36 mouse cellular contexts compared by ENCODE assay signal in genomic region chr3:15528589-15528988, GRCm38 (mm10). TPM values are rescaled to one million over a fixed set of nuclear protein-coding genes. Genes with fewer than 3 reads are reported as not detected.
"Had no signal": no experiment of that assay in that cellular context is flagged by ENCODE, and none has a peak within 500 bp of the region (broad histone marks: within the 10 kb centered on the region; RNA-seq: fewer than 3 reads in every experiment).

No protein-coding gene starts in this region.

- H3K27ac ChIP-seq: heart, embryonic 13.5 days; heart, embryonic 15.5 days; hindbrain, embryonic 13.5 days; hindbrain, embryonic 15.5 days; hindbrain, postnatal 0 days; kidney, embryonic 15.5 days; kidney, postnatal 0 days; limb, embryonic 13.5 days; limb, embryonic 15.5 days; liver, embryonic 12.5 days had no signal

- ATAC-seq: forebrain, postnatal 0 days; hindbrain, postnatal 0 days; intestine, embryonic 16.5 days; liver, embryonic 12.5 days had no signal

- H3K9me3 ChIP-seq: heart, embryonic 15.5 days; limb, embryonic 15.5 days had no signal

- H3K27me3 ChIP-seq: heart, embryonic 13.5 days; heart, embryonic 15.5 days; hindbrain, embryonic 13.5 days; hindbrain, embryonic 15.5 days; kidney, embryonic 15.5 days; limb, embryonic 13.5 days; limb, embryonic 15.5 days; liver, embryonic 12.5 days had no signal

- H3K4me2 ChIP-seq: heart, embryonic 11.5 days; heart, embryonic 13.5 days; heart, embryonic 15.5 days; hindbrain, embryonic 13.5 days; hindbrain, embryonic 15.5 days; kidney, embryonic 15.5 days; limb, embryonic 13.5 days; limb, embryonic 15.5 days; liver, embryonic 12.5 days had no signal

- H3K4me3 ChIP-seq: heart, embryonic 13.5 days; heart, embryonic 15.5 days; hindbrain, embryonic 13.5 days; hindbrain, embryonic 15.5 days; kidney, embryonic 15.5 days; limb, embryonic 13.5 days; limb, embryonic 15.5 days; liver, embryonic 12.5 days had no signal

- H3K36me3 ChIP-seq: heart, embryonic 13.5 days; heart, embryonic 15.5 days; hindbrain, embryonic 13.5 days; hindbrain, embryonic 15.5 days; kidney, embryonic 15.5 days; limb, embryonic 13.5 days; limb, embryonic 15.5 days; liver, embryonic 12.5 days had no signal

- H3K4me1 ChIP-seq: heart, embryonic 13.5 days; heart, embryonic 15.5 days; hindbrain, embryonic 13.5 days; hindbrain, embryonic 15.5 days; kidney, embryonic 15.5 days; limb, embryonic 13.5 days; limb, embryonic 15.5 days; liver, embryonic 12.5 days had no signal

- DNase-seq: forebrain, postnatal 0 days; gastrocnemius, postnatal 14 days; gastrocnemius, postnatal 36 days; heart, adult 18-20 months; heart, postnatal 36 days; kidney, adult 11 months; kidney, adult 2 months; kidney, adult 9 months; kidney, postnatal 14 days; kidney, postnatal 36 days; layer of hippocampus, adult 9-11 months; layer of hippocampus, postnatal 36 days; left cerebral cortex, postnatal 4 days had no signal

- H3K9ac ChIP-seq: forebrain, postnatal 0 days; heart, embryonic 13.5 days; heart, embryonic 15.5 days; hindbrain, embryonic 13.5 days; hindbrain, embryonic 15.5 days; kidney, embryonic 15.5 days; limb, embryonic 13.5 days; limb, embryonic 15.5 days; liver, embryonic 12.5 days had no signal

RNA-seq across cellular contexts. Expression of gene Sirpb1b, which starts 46.3 kb away (rescaled TPM):
- total RNA-seq: forebrain, postnatal 0 days; gastrocnemius, adult 18-20 months; gastrocnemius, adult 8-10 months; gastrocnemius, postnatal 14 days; gastrocnemius, postnatal 36 days; heart, adult 18-20 months; heart, postnatal 36 days; hindbrain, postnatal 0 days; layer of hippocampus, adult 18-20 months; layer of hippocampus, adult 8-10 months; layer of hippocampus, postnatal 14 days; layer of hippocampus, postnatal 36 days; left cerebral cortex, adult 18-20 months; left cerebral cortex, adult 8-10 months; left cerebral cortex, postnatal 10 days; left cerebral cortex, postnatal 25 days; left cerebral cortex, postnatal 4 days had no signal
- polyA plus RNA-seq: forebrain, postnatal 0 days; heart, embryonic 11.5 days; heart, embryonic 13.5 days; heart, embryonic 15.5 days; hindbrain, embryonic 11.5 days; hindbrain, embryonic 13.5 days; hindbrain, embryonic 15.5 days; limb, embryonic 13.5 days; liver, adult 2 months; liver, embryonic 12.5 days had no signal
